Mouse (Mus musculus): ENCODE measurements at regions not wholly inside any gene's neighbourhood (a gene's known extent, or its start where the extent isn't known, plus 50 kb on each side); places are given as distances from the start of the nearest gene placed in this dataset.

GRCm38 (mm10) chr2:117422756-117423155 is 80.0 kb upstream of the Rasgrp1 start:
- H3K27me3 ChIP-seq (ENCODE audit: control insufficient read depth, insufficient read depth, low read length): no peaks in the 10 kb centered on the region
- H3K4me3 ChIP-seq (ENCODE audit: low read length): no peak overlapping the region
- H3K36me3 ChIP-seq (ENCODE audit: control insufficient read depth, insufficient read depth, low read length): no peaks in the 10 kb centered on the region
- H3K4me1 ChIP-seq (ENCODE audit: control insufficient read depth, insufficient read depth, low read length): no peaks in the 10 kb centered on the region
- ATAC-seq (ENCODE audit: low FRiP score, low TSS enrichment): no peak
- no peaks in the 10 kb centered on the region for H3K9me3 ChIP-seq (ENCODE audit: control insufficient read depth, low read length)
- H3K9ac ChIP-seq (ENCODE audit: low read depth, low read length): no peak overlapping the region
- H3K4me2 ChIP-seq (replicated peaks; ENCODE audit: low read depth, low read length): no peak overlapping the region
- no peak overlapping the region for H3K27ac ChIP-seq (ENCODE audit: low read depth, low read length)
- WGBS: 70% methylated on average over 4 of the region's 4 CpGs

GRCm38 (mm10) chr2:117429205-117429604 is 86.4 kb upstream of the Rasgrp1 start:
- no peak overlapping the region for H3K4me2 ChIP-seq (replicated peaks; ENCODE audit: low read depth, low read length)
- no peaks in the 10 kb centered on the region for H3K27me3 ChIP-seq (ENCODE audit: control insufficient read depth, insufficient read depth, low read length)
- no peak overlapping the region for H3K4me3 ChIP-seq (ENCODE audit: low read length)
- no peak overlapping the region for H3K9ac ChIP-seq (ENCODE audit: low read depth, low read length)
- H3K4me1 ChIP-seq (ENCODE audit: control insufficient read depth, insufficient read depth, low read length): no peaks in the 10 kb centered on the region
- no peaks in the 10 kb centered on the region for H3K36me3 ChIP-seq (ENCODE audit: control insufficient read depth, insufficient read depth, low read length)
- no peak for ATAC-seq (ENCODE audit: low FRiP score, low TSS enrichment)
- no peaks in the 10 kb centered on the region for H3K9me3 ChIP-seq (ENCODE audit: control insufficient read depth, low read length)
- H3K27ac ChIP-seq (ENCODE audit: low read depth, low read length): no peak overlapping the region
- WGBS: 69% methylated on average over 9 of the region's 9 CpGs

GRCm38 (mm10) chr2:117432010-117432409 is 89.2 kb upstream of the Rasgrp1 start:
- no peaks in the 10 kb centered on the region for H3K36me3 ChIP-seq (ENCODE audit: control insufficient read depth, insufficient read depth, low read length)
- H3K4me3 ChIP-seq (ENCODE audit: low read length): no peak overlapping the region
- WGBS: 52% methylated on average over 6 of the region's 6 CpGs
- no peaks in the 10 kb centered on the region for H3K9me3 ChIP-seq (ENCODE audit: control insufficient read depth, low read length)
- no peak overlapping the region for H3K27ac ChIP-seq (ENCODE audit: low read depth, low read length)
- H3K4me2 ChIP-seq (replicated peaks; ENCODE audit: low read depth, low read length): no peak overlapping the region
- ATAC-seq (ENCODE audit: low FRiP score, low TSS enrichment): no peak
- H3K27me3 ChIP-seq (ENCODE audit: control insufficient read depth, insufficient read depth, low read length): no peaks in the 10 kb centered on the region
- H3K9ac ChIP-seq (ENCODE audit: low read depth, low read length): no peak overlapping the region
- no peaks in the 10 kb centered on the region for H3K4me1 ChIP-seq (ENCODE audit: control insufficient read depth, insufficient read depth, low read length)

- no peak overlapping the region for H3K9ac ChIP-seq (ENCODE audit: low read depth, low read length)
- no peak overlapping the region for H3K4me3 ChIP-seq (ENCODE audit: low read length)
- 74% methylated on average over 2 of the region's 2 CpGs for WGBS
- no peaks in the 10 kb centered on the region for H3K36me3 ChIP-seq (ENCODE audit: control insufficient read depth, insufficient read depth, low read length)
- ATAC-seq (ENCODE audit: low FRiP score, low TSS enrichment): no peak
- no peaks in the 10 kb centered on the region for H3K4me1 ChIP-seq (ENCODE audit: control insufficient read depth, insufficient read depth, low read length)
- H3K9me3 ChIP-seq (ENCODE audit: control insufficient read depth, low read length): no peaks in the 10 kb centered on the region
- no peak overlapping the region for H3K27ac ChIP-seq (ENCODE audit: low read depth, low read length)
- H3K27me3 ChIP-seq (ENCODE audit: control insufficient read depth, insufficient read depth, low read length): no peaks in the 10 kb centered on the region
- H3K4me2 ChIP-seq (replicated peaks; ENCODE audit: low read depth, low read length): no peak overlapping the region
Observed at GRCm38 (mm10) chr2:117432923-117433322, 90.1 kb upstream of the Rasgrp1 start.

- H3K9me3 ChIP-seq (ENCODE audit: control insufficient read depth, low read length): no peaks in the 10 kb centered on the region
- H3K4me3 ChIP-seq (ENCODE audit: low read length): no peak overlapping the region
- no peak overlapping the region for H3K9ac ChIP-seq (ENCODE audit: low read depth, low read length)
- 85% methylated on average over 2 of the region's 2 CpGs for WGBS
- no peaks in the 10 kb centered on the region for H3K4me1 ChIP-seq (ENCODE audit: control insufficient read depth, insufficient read depth, low read length)
- no peaks in the 10 kb centered on the region for H3K36me3 ChIP-seq (ENCODE audit: control insufficient read depth, insufficient read depth, low read length)
- H3K27me3 ChIP-seq (ENCODE audit: control insufficient read depth, insufficient read depth, low read length): no peaks in the 10 kb centered on the region
- no peak for ATAC-seq (ENCODE audit: low FRiP score, low TSS enrichment)
- H3K4me2 ChIP-seq (replicated peaks; ENCODE audit: low read depth, low read length): no peak overlapping the region
- no peak overlapping the region for H3K27ac ChIP-seq (ENCODE audit: low read depth, low read length)
Observed at GRCm38 (mm10) chr2:117433482-117433881, 90.7 kb upstream of the Rasgrp1 start.

- Histone ChIP-seq H3K36me3 (ENCODE audit: control insufficient read depth, insufficient read depth, low read length) (no peaks in the 10 kb centered on the region), H3K4me1 (ENCODE audit: control insufficient read depth, insufficient read depth, low read length) (no peaks in the 10 kb centered on the region), H3K27me3 (ENCODE audit: control insufficient read depth, insufficient read depth, low read length) (no peaks in the 10 kb centered on the region), H3K9me3 (ENCODE audit: control insufficient read depth, low read length) (no peaks in the 10 kb centered on the region), H3K9ac (ENCODE audit: low read depth, low read length) (no peak overlapping the region), H3K27ac (ENCODE audit: low read depth, low read length) (no peak overlapping the region), H3K4me3 (ENCODE audit: low read length) (no peak overlapping the region), H3K4me2 (replicated peaks; ENCODE audit: low read depth, low read length) (no peak overlapping the region)
- WGBS: 87% methylated on average over 12 of the region's 12 CpGs
- ATAC-seq (ENCODE audit: low FRiP score, low TSS enrichment): no peak
Observed at GRCm38 (mm10) chr2:117438079-117438478, 95.3 kb upstream of the Rasgrp1 start.

GRCm38 (mm10) chr2:117438586-117439371 is 96.0 kb upstream of the Rasgrp1 start:
- H3K4me3 ChIP-seq (ENCODE audit: low read length): no peak overlapping the region
- 64% methylated on average over 8 of the region's 8 CpGs for WGBS
- no peak overlapping the region for H3K9ac ChIP-seq (ENCODE audit: low read depth, low read length)
- H3K27me3 ChIP-seq (ENCODE audit: control insufficient read depth, insufficient read depth, low read length): no peaks in the 10 kb centered on the region
- H3K4me1 ChIP-seq (ENCODE audit: control insufficient read depth, insufficient read depth, low read length): no peaks in the 10 kb centered on the region
- no peak overlapping the region for H3K4me2 ChIP-seq (replicated peaks; ENCODE audit: low read depth, low read length)
- H3K9me3 ChIP-seq (ENCODE audit: control insufficient read depth, low read length): no peaks in the 10 kb centered on the region
- ATAC-seq (ENCODE audit: low FRiP score, low TSS enrichment): peak; percentile 71
- no peak overlapping the region for H3K27ac ChIP-seq (ENCODE audit: low read depth, low read length)
- H3K36me3 ChIP-seq (ENCODE audit: control insufficient read depth, insufficient read depth, low read length): no peaks in the 10 kb centered on the region

GRCm38 (mm10) chr2:117439372-117440183 is 96.8 kb upstream of the Rasgrp1 start:
- no peak overlapping the region for H3K27ac ChIP-seq (ENCODE audit: low read depth, low read length)
- no peaks in the 10 kb centered on the region for H3K36me3 ChIP-seq (ENCODE audit: control insufficient read depth, insufficient read depth, low read length)
- 62% methylated on average over 12 of the region's 12 CpGs for WGBS
- H3K4me3 ChIP-seq (ENCODE audit: low read length): no peak overlapping the region
- no peak overlapping the region for H3K9ac ChIP-seq (ENCODE audit: low read depth, low read length)
- no peaks in the 10 kb centered on the region for H3K27me3 ChIP-seq (ENCODE audit: control insufficient read depth, insufficient read depth, low read length)
- no peak overlapping the region for H3K4me2 ChIP-seq (replicated peaks; ENCODE audit: low read depth, low read length)
- H3K9me3 ChIP-seq (ENCODE audit: control insufficient read depth, low read length): no peaks in the 10 kb centered on the region
- H3K4me1 ChIP-seq (ENCODE audit: control insufficient read depth, insufficient read depth, low read length): no peaks in the 10 kb centered on the region
- no peak; the same call in 1 of the 2 replicates for ATAC-seq (ENCODE audit: low FRiP score, low TSS enrichment)

- H3K9me3 ChIP-seq (ENCODE audit: control insufficient read depth, low read length): no peaks in the 10 kb centered on the region
- 77% methylated on average over 7 of the region's 7 CpGs for WGBS
- ATAC-seq (ENCODE audit: low FRiP score, low TSS enrichment): no peak
- no peaks in the 10 kb centered on the region for H3K27me3 ChIP-seq (ENCODE audit: control insufficient read depth, insufficient read depth, low read length)
- H3K4me3 ChIP-seq (ENCODE audit: low read length): no peak overlapping the region
- no peaks in the 10 kb centered on the region for H3K36me3 ChIP-seq (ENCODE audit: control insufficient read depth, insufficient read depth, low read length)
- H3K4me2 ChIP-seq (replicated peaks; ENCODE audit: low read depth, low read length): no peak overlapping the region
- no peak overlapping the region for H3K9ac ChIP-seq (ENCODE audit: low read depth, low read length)
- no peak overlapping the region for H3K27ac ChIP-seq (ENCODE audit: low read depth, low read length)
- H3K4me1 ChIP-seq (ENCODE audit: control insufficient read depth, insufficient read depth, low read length): no peaks in the 10 kb centered on the region
Observed at GRCm38 (mm10) chr2:117440801-117441281, 98.0 kb upstream of the Rasgrp1 start.
